Mouse (Mus musculus): ENCODE results near the gene Kat5.

DNA sequence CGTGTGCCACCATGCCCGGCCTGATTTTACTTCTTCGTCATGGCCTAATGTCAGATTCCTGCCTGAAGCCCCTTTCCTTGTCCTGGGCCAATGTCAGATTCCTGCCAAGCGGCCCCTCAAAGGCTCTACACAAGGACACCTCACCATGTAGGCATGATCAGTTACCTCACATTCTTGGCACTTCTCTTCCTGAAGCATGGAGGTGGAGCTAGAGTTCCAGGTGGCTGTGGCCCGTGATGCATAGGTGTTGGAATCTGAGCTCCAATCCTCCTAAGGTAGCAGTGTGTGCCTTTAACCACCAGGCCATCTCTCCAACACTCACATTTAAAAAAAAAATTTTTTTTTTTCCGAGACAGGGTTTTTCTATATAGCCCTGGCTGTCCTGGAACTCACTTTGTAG, 29.3 kb downstream of the Kat5 start:
- no peak for TF ChIP-seq CTCF (IDR thresholded peaks at IDR 0.05; ENCODE audit: extremely low read depth, insufficient read length, insufficient replicate concordance, low read depth, low read length)
- no peak for TF ChIP-seq POLR2A (IDR thresholded peaks at IDR 0.05; ENCODE audit: low read depth, low read length)

Data from small intestine, adult 2 months (tissue).